Mouse (Mus musculus) cerebellum, adult 2 months (tissue): ENCODE data around the gene Slc26a10. TPM values are rescaled to one million over a fixed set of nuclear protein-coding genes. Genes with fewer than 3 reads are reported as not detected.

Source experiments
- DNase-seq, 2 experiments: peaks; one replicate each; pipeline ENCODE4 v3.0.0; 2021
- H3K27ac ChIP-seq: fragments of 200-500 bp; 2 replicates; pipeline ENCODE4 v1.5.1; 2012; ENCODE audit warnings: low read length, control low read depth, inconsistent platforms; ENCODE audit not compliant: insufficient read depth
- H3K27me3 ChIP-seq: fragments of 200-500 bp; 2 replicates; pipeline ENCODE4 v1.6.1; 2012; ENCODE audit warnings: inconsistent platforms, mild to moderate bottlenecking, low read length, moderate library complexity; ENCODE audit not compliant: control insufficient read depth, insufficient read depth
- H3K4me1 ChIP-seq: fragments of 200-500 bp; 2 replicates; pipeline ENCODE4 v1.6.1; 2011; ENCODE audit warnings: low read length; ENCODE audit not compliant: control insufficient read depth, insufficient read depth
- H3K4me3 ChIP-seq: fragments of 200-500 bp; replicated peaks from 2 replicates; pipeline ENCODE3; 2011; ENCODE audit warnings: mild to moderate bottlenecking, low read depth, low read length, control low read depth; ENCODE audit not compliant: insufficient read depth
- CTCF ChIP-seq: fragments of 200-500 bp; IDR thresholded peaks from 2 replicates; pipeline ENCODE4 v1.5.1; 2011; ENCODE audit warnings: low read depth, mild to moderate bottlenecking, control low read depth, low read length, moderate library complexity, borderline replicate concordance; ENCODE audit not compliant: insufficient read depth
- POLR2A ChIP-seq: fragments of 200-500 bp; IDR thresholded peaks from 2 replicates; pipeline ENCODE4 v1.6.1; 2011; ENCODE audit warnings: low read length, control low read depth, borderline replicate concordance; ENCODE audit not compliant: insufficient read depth
- whole genome bisulfite sequencing: fragments of 180-500 bp; shearing (Covaris S2); methylation state at CpG from one replicate; pipeline ENCODE4 v1.1.7; 2018; 5-methylcytosine and 5-hydroxymethylcytosine counted together
- polyA plus RNA-seq: library from polyadenylated mRNA; depleted of rRNA; stranded (reverse); fragments of >200 nt; gene quantifications from 2 replicates; pipeline ENCODE4 v1.2.3, GENCODE M21; 2012

Slc26a10 gene
- polyA plus RNA-seq, 1 experiment: 3.1 TPM

- no peak overlapping the region for H3K4me3 ChIP-seq
- TF ChIP-seq POLR2A (no peak), CTCF (no peak)
- peaks cover 17% of the 10 kb centered on the region for H3K4me1 ChIP-seq
- DNase-seq: no peak
- 91% methylated on average over 10 of the region's 10 CpGs for WGBS
- H3K27ac ChIP-seq: no peak overlapping the region
- no peaks in the 10 kb centered on the region for H3K27me3 ChIP-seq
These were observed 24.9 kb upstream of the Slc26a10 start for GRCm38 (mm10) chr10:127205373-127205772.

GRCm38 (mm10) chr10:127204589-127204988 is 24.1 kb upstream of the Slc26a10 start:
- H3K27me3 ChIP-seq: no peaks in the 10 kb centered on the region
- H3K27ac ChIP-seq: no peak overlapping the region
- H3K4me1 ChIP-seq: peaks cover 9% of the 10 kb centered on the region
- 90% methylated on average over 5 of the region's 5 CpGs for WGBS
- no peak for DNase-seq
- TF ChIP-seq CTCF: no peak
- no peak for TF ChIP-seq POLR2A
- H3K4me3 ChIP-seq: no peak overlapping the region

GRCm38 (mm10) chr10:127203106-127203505 is 22.7 kb upstream of the Slc26a10 start:
- no peaks in the 10 kb centered on the region for H3K4me1 ChIP-seq
- no peak for TF ChIP-seq POLR2A
- TF ChIP-seq CTCF: no peak
- no peak overlapping the region for H3K27ac ChIP-seq
- H3K27me3 ChIP-seq: no peaks in the 10 kb centered on the region
- no peak overlapping the region for H3K4me3 ChIP-seq
- DNase-seq: no peak
- WGBS: 89% methylated on average over 3 of the region's 3 CpGs

GRCm38 (mm10) chr10:127200279-127200678 is 19.8 kb upstream of the Slc26a10 start:
- H3K4me1 ChIP-seq: peaks cover 6% of the 10 kb centered on the region
- DNase-seq: no peak
- WGBS: 64% methylated on average over 8 of the region's 8 CpGs
- no peaks in the 10 kb centered on the region for H3K27me3 ChIP-seq
- H3K4me3 ChIP-seq: no peak overlapping the region
- no peak overlapping the region for H3K27ac ChIP-seq
- peak; percentile 19; the same call in 1 of the 2 replicates for TF ChIP-seq CTCF
- TF ChIP-seq POLR2A: no peak

GRCm38 (mm10) chr10:127199474-127199873 is 19.0 kb upstream of the Slc26a10 start:
- Histone ChIP-seq H3K27ac (no peak overlapping the region), H3K4me3 (no peak overlapping the region), H3K4me1 (peaks cover 6% of the 10 kb centered on the region), H3K27me3 (no peaks in the 10 kb centered on the region)
- no peak for TF ChIP-seq CTCF
- TF ChIP-seq POLR2A: no peak
- WGBS: 80% methylated on average over 11 of the region's 11 CpGs
- DNase-seq: no peak

- Histone ChIP-seq H3K4me1 (peaks cover 6% of the 10 kb centered on the region), H3K27me3 (no peaks in the 10 kb centered on the region), H3K27ac (no peak overlapping the region), H3K4me3 (no peak overlapping the region)
- 62% methylated on average over 5 of the region's 5 CpGs for whole genome bisulfite sequencing
- TF ChIP-seq POLR2A: no peak
- no peak for TF ChIP-seq CTCF
- no peak for DNase-seq
These were observed 18.6 kb upstream of the Slc26a10 start for GRCm38 (mm10) chr10:127199068-127199467.

- DNase-seq: no peak
- H3K27me3 ChIP-seq: no peaks in the 10 kb centered on the region
- no peak overlapping the region for H3K27ac ChIP-seq
- TF ChIP-seq CTCF (no peak), POLR2A (no peak)
- no peak overlapping the region for H3K4me3 ChIP-seq
- 53% methylated on average over 2 of the region's 2 CpGs for WGBS
- peaks cover 6% of the 10 kb centered on the region for H3K4me1 ChIP-seq
These were observed 18.0 kb upstream of the Slc26a10 start for GRCm38 (mm10) chr10:127198492-127198891.

- Histone ChIP-seq H3K4me1 (peaks cover 6% of the 10 kb centered on the region), H3K27ac (no peak overlapping the region), H3K4me3 (no peak overlapping the region), H3K27me3 (no peaks in the 10 kb centered on the region)
- TF ChIP-seq POLR2A: no peak
- TF ChIP-seq CTCF: no peak
- no peak for DNase-seq
- 83% methylated on average over 11 of the region's 11 CpGs for WGBS
These were observed 17.2 kb upstream of the Slc26a10 start for GRCm38 (mm10) chr10:127197505-127198110.

GRCm38 (mm10) chr10:127197104-127197503 is 16.7 kb upstream of the Slc26a10 start:
- peak in 1 of 2 experiments; percentile 11 for DNase-seq
- WGBS: 84% methylated on average over 8 of the region's 8 CpGs
- Histone ChIP-seq H3K4me1 (peaks cover 6% of the 10 kb centered on the region), H3K27ac (no peak overlapping the region), H3K4me3 (no peak overlapping the region), H3K27me3 (no peaks in the 10 kb centered on the region)
- TF ChIP-seq POLR2A (no peak), CTCF (no peak)
